Mouse (Mus musculus) hindbrain, embryonic 12.5 days (tissue): Measurements from ENCODE around the gene Rps29. TPM values are rescaled to one million over a fixed set of nuclear protein-coding genes. Genes with fewer than 3 reads are reported as not detected.
"Not testable (repeated sequence)": the region's sequence is repeated elsewhere in the genome, so short reads cannot be mapped to it uniquely, and the experiment has no call there.

Source experiments
- ATAC-seq: fragments of 200-750 bp; cut with Nextera tagmentation; 2 replicates; pipeline ENCODE4 v1.8.0; 2017; ENCODE audit warnings: moderate TSS enrichment; ENCODE audit not compliant: low FRiP score
- H3K27ac ChIP-seq: fragments of 300-500 bp; sonication (generic); 2 replicates; pipeline ENCODE4 v1.5.1; 2016; ENCODE audit warnings: mild to moderate bottlenecking
- H3K27me3 ChIP-seq: fragments of 300-500 bp; sonication (generic); 2 replicates; pipeline ENCODE4 v1.6.1; 2016; ENCODE audit warnings: mild to moderate bottlenecking
- H3K36me3 ChIP-seq: fragments of 300-500 bp; sonication (generic); 2 replicates; pipeline ENCODE4 v1.6.1; 2016; ENCODE audit warnings: mild to moderate bottlenecking
- H3K4me1 ChIP-seq: fragments of 300-500 bp; sonication (generic); 2 replicates; pipeline ENCODE4 v1.6.1; 2016
- H3K4me2 ChIP-seq: fragments of 300-500 bp; sonication (generic); replicated peaks from 2 replicates; pipeline ENCODE4 v1.6.1; 2016; ENCODE audit warnings: mild to moderate bottlenecking
- H3K4me3 ChIP-seq: fragments of 300-500 bp; sonication (generic); 2 replicates; pipeline ENCODE4 v1.5.1; 2016; ENCODE audit warnings: mild to moderate bottlenecking
- H3K9ac ChIP-seq: fragments of 300-500 bp; sonication (generic); 2 replicates; pipeline ENCODE4 v1.6.1; 2016; ENCODE audit warnings: mild to moderate bottlenecking, moderate library complexity
- H3K9me3 ChIP-seq: fragments of 300-500 bp; sonication (generic); replicated peaks from 2 replicates; pipeline ENCODE4 v1.6.1; 2016; ENCODE audit warnings: mild to moderate bottlenecking
- WGBS: fragments of 180-500 bp; shearing (Covaris S2); methylation state at CpG from one replicate; pipeline ENCODE4 v1.1.7; 2016; 5-methylcytosine and 5-hydroxymethylcytosine counted together
- polyA plus RNA-seq: library from polyadenylated mRNA; unstranded; fragments of >200 nt; fragmentation: Nextera tagmentation; extraction: Ambion mirVana; gene quantifications from 2 replicates; pipeline ENCODE4 v1.2.1, GENCODE M21; 2016

Rps29 gene
- 1,103 and 1,375 TPM in 2 replicates for polyA plus RNA-seq

- peak within 1 kb of the TSS; percentile 73 for H3K4me3 ChIP-seq
- H3K36me3 ChIP-seq, result peaks cover 20% of the 10 kb centered on the region
- peak within 1 kb of the TSS; percentile 77 for H3K9ac ChIP-seq
- H3K27me3 ChIP-seq, H3K4me1 ChIP-seq, H3K9me3 ChIP-seq: not testable (repeated sequence)
- peak within 1 kb of the TSS; percentile 62 for H3K4me2 ChIP-seq
- peak within 1 kb of the TSS; percentile 95 for H3K27ac ChIP-seq
- under 1% methylated on average over 59 of the region's 68 CpGs for WGBS
- peak; percentile 99 for ATAC-seq
These were observed at the start of gene Rps29 for GRCm38 (mm10) chr12:69158765-69159577. Rps29 (minus strand) TSS chr12:69159186.

- Histone ChIP-seq H3K4me1 (no peaks in the 10 kb centered on the region), H3K9ac (no peak overlapping the region), H3K9me3 (no peaks in the 10 kb centered on the region), H3K27me3 (no peaks in the 10 kb centered on the region), H3K4me2 (no peak overlapping the region), H3K27ac (no peak overlapping the region), H3K4me3 (no peak overlapping the region), H3K36me3 (peaks cover 17% of the 10 kb centered on the region; the same call in 1 of the 2 replicates)
- ATAC-seq, result no peak
- 92% methylated on average over 2 of the region's 2 CpGs for WGBS
These were observed 49.5 kb upstream of the Rps29 start for GRCm38 (mm10) chr12:69208520-69208919.

GRCm38 (mm10) chr12:69207926-69208325 lies 48.9 kb upstream of the Rps29 start:
- no peak overlapping the region for H3K4me3 ChIP-seq
- no peak overlapping the region for H3K27ac ChIP-seq
- H3K4me2 ChIP-seq, result no peak overlapping the region
- H3K27me3 ChIP-seq, result no peaks in the 10 kb centered on the region
- H3K9me3 ChIP-seq, result no peaks in the 10 kb centered on the region
- ATAC-seq, result no peak
- peaks cover 17% of the 10 kb centered on the region; the same call in 1 of the 2 replicates for H3K36me3 ChIP-seq
- no peaks in the 10 kb centered on the region for H3K4me1 ChIP-seq
- no peak overlapping the region for H3K9ac ChIP-seq
- WGBS, result 95% methylated on average over 7 of the region's 7 CpGs

- Histone ChIP-seq H3K36me3 (peaks cover 16% of the 10 kb centered on the region; the same call in 1 of the 2 replicates), H3K9me3 (no peaks in the 10 kb centered on the region), H3K4me2 (no peak overlapping the region), H3K27ac (no peak overlapping the region), H3K4me3 (no peak overlapping the region), H3K4me1 (no peaks in the 10 kb centered on the region), H3K9ac (no peak overlapping the region), H3K27me3 (no peaks in the 10 kb centered on the region)
- ATAC-seq, result no peak
- 94% methylated on average over 8 of the region's 8 CpGs for WGBS
These were observed 48.4 kb upstream of the Rps29 start for GRCm38 (mm10) chr12:69207396-69207795.

GRCm38 (mm10) chr12:69204052-69204833 lies 45.3 kb upstream of the Rps29 start, which contains the start of gene Gm49384:
Gm49384 (minus strand) TSS chr12:69204267.
- 67% methylated on average over 16 of the region's 16 CpGs for WGBS
- Histone ChIP-seq H3K4me1 (no peaks in the 10 kb centered on the region), H3K36me3 (peaks cover 26% of the 10 kb centered on the region), H3K27me3 (no peaks in the 10 kb centered on the region), H3K9ac (no peak within 1 kb of the TSS), H3K4me3 (no peak within 1 kb of the TSS), H3K27ac (no peak within 1 kb of the TSS), H3K4me2 (no peak within 1 kb of the TSS), H3K9me3 (no peaks in the 10 kb centered on the region)
- no peak for ATAC-seq

GRCm38 (mm10) chr12:69198985-69199384 lies 40.0 kb upstream of the Rps29 start:
- peaks cover 23% of the 10 kb centered on the region for H3K4me1 ChIP-seq
- no peaks in the 10 kb centered on the region for H3K27me3 ChIP-seq
- H3K9me3 ChIP-seq, result no peaks in the 10 kb centered on the region
- ATAC-seq, result no peak
- H3K4me3 ChIP-seq, result no peak overlapping the region
- peak overlapping the region; percentile 95; the same call in 1 of the 2 replicates for H3K4me2 ChIP-seq
- H3K9ac ChIP-seq, result no peak overlapping the region
- H3K36me3 ChIP-seq, result peaks cover 20% of the 10 kb centered on the region
- no peak overlapping the region for H3K27ac ChIP-seq

- H3K9me3 ChIP-seq, result no peaks in the 10 kb centered on the region
- H3K9ac ChIP-seq, result peak within 1 kb of the TSS; percentile 87
- peaks cover 20% of the 10 kb centered on the region for H3K36me3 ChIP-seq
- H3K27me3 ChIP-seq, result no peaks in the 10 kb centered on the region
- peaks cover 23% of the 10 kb centered on the region for H3K4me1 ChIP-seq
- ATAC-seq, result peak; percentile 65
- peak within 1 kb of the TSS; percentile 93 for H3K27ac ChIP-seq
- peak within 1 kb of the TSS; percentile 83 for H3K4me3 ChIP-seq
- H3K4me2 ChIP-seq, result peak within 1 kb of the TSS; percentile 95
- WGBS, result under 1% methylated on average over 18 of the region's 18 CpGs
These were observed 39.2 kb upstream of the Rps29 start, which contains the start of gene Dnaaf2 for GRCm38 (mm10) chr12:69198164-69198535. Dnaaf2 (minus strand) TSS chr12:69198429.

- H3K4me3 ChIP-seq, result peak overlapping the region; percentile 83
- peaks cover 23% of the 10 kb centered on the region for H3K4me1 ChIP-seq
- H3K36me3 ChIP-seq, result peaks cover 22% of the 10 kb centered on the region
- no peaks in the 10 kb centered on the region for H3K9me3 ChIP-seq
- H3K4me2 ChIP-seq, result peak overlapping the region; percentile 95
- H3K27ac ChIP-seq, result peak overlapping the region; percentile 93
- WGBS, result under 1% methylated on average over 90 of the region's 94 CpGs
- ATAC-seq, result peak; percentile 81
- no peaks in the 10 kb centered on the region for H3K27me3 ChIP-seq
- H3K9ac ChIP-seq, result peak overlapping the region; percentile 87
These were observed 38.6 kb upstream of the Rps29 start for GRCm38 (mm10) chr12:69197378-69198163.

- ATAC-seq, result peak; percentile 83
- H3K9me3 ChIP-seq, result no peaks in the 10 kb centered on the region
- peak within 1 kb of the TSS; percentile 95 for H3K4me2 ChIP-seq
- peak within 1 kb of the TSS; percentile 93 for H3K27ac ChIP-seq
- peak within 1 kb of the TSS; percentile 87 for H3K9ac ChIP-seq
- peaks cover 23% of the 10 kb centered on the region for H3K4me1 ChIP-seq
- H3K36me3 ChIP-seq, result peaks cover 18% of the 10 kb centered on the region
- H3K27me3 ChIP-seq, result no peaks in the 10 kb centered on the region
- WGBS, result under 1% methylated on average over 73 of the region's 75 CpGs
- H3K4me3 ChIP-seq, result peak within 1 kb of the TSS; percentile 83
These were observed 37.7 kb upstream of the Rps29 start, which contains the start of gene Gm49383 for GRCm38 (mm10) chr12:69196444-69197377. Gm49383 (minus strand) TSS chr12:69197104.

- Histone ChIP-seq H3K9ac (no peak overlapping the region), H3K27me3 (no peaks in the 10 kb centered on the region), H3K4me2 (no peak overlapping the region), H3K4me3 (no peak overlapping the region), H3K36me3 (peaks cover 24% of the 10 kb centered on the region), H3K9me3 (no peaks in the 10 kb centered on the region), H3K4me1 (peaks cover 9% of the 10 kb centered on the region), H3K27ac (no peak overlapping the region)
- ATAC-seq, result no peak
- 92% methylated on average over 2 of the region's 2 CpGs for WGBS
These were observed 33.7 kb upstream of the Rps29 start for GRCm38 (mm10) chr12:69192637-69193036.

- Histone ChIP-seq H3K4me3 (no peak overlapping the region), H3K9ac (no peak overlapping the region), H3K27me3 (no peaks in the 10 kb centered on the region), H3K27ac (no peak overlapping the region), H3K36me3 (peaks cover 24% of the 10 kb centered on the region), H3K4me1 (peaks cover 14% of the 10 kb centered on the region), H3K4me2 (no peak overlapping the region), H3K9me3 (no peaks in the 10 kb centered on the region)
- ATAC-seq, result no peak
- 96% methylated on average over 5 of the region's 5 CpGs for WGBS
These were observed 32.4 kb upstream of the Rps29 start for GRCm38 (mm10) chr12:69191396-69191795.
